Mouse (Mus musculus): Measurements from ENCODE around the gene Irs1. TPM values are rescaled to one million over a fixed set of nuclear protein-coding genes. Genes with fewer than 3 reads are reported as not detected.

Irs1 gene
- total and polyA plus RNA-seq, 3 experiments, result not detected

DNA sequence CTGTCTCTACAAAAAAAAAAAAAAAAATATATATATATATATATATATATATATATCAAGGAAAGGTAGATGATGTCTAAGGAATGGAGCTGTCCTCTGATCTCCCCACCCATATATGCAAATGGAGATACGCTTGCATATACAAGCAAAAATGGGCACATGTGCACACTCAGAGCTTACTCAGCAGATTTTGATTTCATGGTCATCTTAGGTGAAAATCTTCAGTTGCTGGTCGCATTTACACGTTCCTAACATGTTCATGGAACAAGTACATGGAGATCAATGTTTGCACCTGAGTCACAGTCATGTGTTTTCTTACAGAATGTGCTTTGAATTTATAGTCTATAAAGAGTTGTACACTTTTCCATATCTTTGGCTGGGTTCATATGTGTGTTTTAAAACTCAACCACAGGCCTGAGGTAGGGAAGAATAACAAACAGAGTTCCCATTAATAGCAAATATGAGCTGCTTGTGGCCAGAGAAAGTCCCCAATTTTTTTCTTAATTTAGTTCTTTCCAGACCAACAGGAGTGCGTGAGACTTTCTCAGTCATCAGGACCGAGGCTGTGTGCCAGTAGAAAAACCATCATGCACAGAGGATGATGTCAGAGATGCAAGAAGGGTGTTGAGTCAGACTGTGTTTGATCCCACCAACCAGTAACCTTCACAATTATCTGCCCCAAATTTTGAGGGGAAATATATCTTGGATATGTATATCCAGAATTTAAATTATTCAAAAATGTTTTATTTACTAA is 68.0 kb downstream of the Irs1 start:
- H3K4me1 ChIP-seq (ENCODE audit: control insufficient read depth in 1 of 2, insufficient read depth in 2 of 2, low read length in 2 of 2), result no peaks in the 10 kb centered on the region
- no peak for DNase-seq (ENCODE audit: low read depth, low spot score)
- H3K9me3 ChIP-seq (replicated peaks; ENCODE audit: insufficient read depth, low read length), result no peaks in the 10 kb centered on the region

DNA sequence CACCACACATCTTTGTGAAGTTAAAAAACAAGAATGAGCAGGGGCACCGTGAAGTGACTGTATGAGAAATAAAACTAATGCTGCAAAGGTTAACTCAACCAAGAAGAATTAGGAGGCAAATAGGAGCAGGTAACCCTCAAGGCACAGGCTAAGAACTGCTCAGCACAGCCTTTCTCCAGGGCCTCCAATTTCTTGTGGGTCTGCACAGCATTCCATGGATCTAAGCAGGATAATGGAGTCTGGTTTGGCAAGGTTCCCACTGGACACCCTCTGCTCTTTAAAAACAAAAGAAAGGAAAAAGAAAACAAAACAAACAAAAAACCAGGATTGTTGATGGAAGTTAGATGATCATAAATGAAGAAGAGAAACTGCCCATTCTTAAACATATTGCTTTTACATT is 69.8 kb downstream of the Irs1 start:
- TF ChIP-seq MYC (IDR thresholded peaks at IDR 0.05; ENCODE audit: low read depth, low read length) (no peak), POLR2A (IDR thresholded peaks at IDR 0.05; ENCODE audit: control insufficient read depth in 1 of 2, insufficient read depth in 1 of 2, low read depth in 1 of 2, low read length in 2 of 2, poor library complexity in 1 of 2) (no peak)
- no peaks in the 10 kb centered on the region for H3K79me2 ChIP-seq (ENCODE audit: control insufficient read depth, insufficient read depth, low read length, poor library complexity)
- no peaks in the 10 kb centered on the region for H3K27me3 ChIP-seq (ENCODE audit: control insufficient read depth in 1 of 2, insufficient read depth in 2 of 2, low read length in 2 of 2)
- H3K9ac ChIP-seq (ENCODE audit: control insufficient read depth, low read depth, low read length, poor library complexity, severe bottlenecking), result no peak overlapping the region
- H3K4me3 ChIP-seq (ENCODE audit: control insufficient read depth in 1 of 2, insufficient read depth in 1 of 2, low read depth in 2 of 2, low read length in 2 of 2), result no peak overlapping the region
- no peak for DNase-seq (ENCODE audit: low read depth, low spot score)
- H3K27ac ChIP-seq (ENCODE audit: control insufficient read depth, low read depth, low read length), result no peak overlapping the region
- no peaks in the 10 kb centered on the region for H3K9me3 ChIP-seq (replicated peaks; ENCODE audit: insufficient read depth, low read length)
- no peaks in the 10 kb centered on the region for H3K36me3 ChIP-seq (ENCODE audit: control insufficient read depth in 1 of 2, insufficient read depth in 2 of 2, low read length in 2 of 2)
- H3K4me1 ChIP-seq (ENCODE audit: control insufficient read depth in 1 of 2, insufficient read depth in 2 of 2, low read length in 2 of 2), result no peaks in the 10 kb centered on the region

More for the DNA sequence above, 68.0 kb downstream of the Irs1 start:
- no peak for TF ChIP-seq RCOR1 (IDR thresholded peaks at IDR 0.05; ENCODE audit: low read depth, low read length)
- no peak for TF ChIP-seq MYC (IDR thresholded peaks at IDR 0.05; ENCODE audit: low read depth, low read length)
- no peak for TF ChIP-seq UBTF (IDR thresholded peaks at IDR 0.05; ENCODE audit: borderline replicate concordance, insufficient read depth, low read depth, low read length)
- TF ChIP-seq MYB (IDR thresholded peaks at IDR 0.05; ENCODE audit: low read depth, low read length), result no peak
- no peak for TF ChIP-seq JUND (IDR thresholded peaks at IDR 0.05; ENCODE audit: low read depth, low read length)
- no peak for TF ChIP-seq POLR2AphosphoS2 (IDR thresholded peaks at IDR 0.05; ENCODE audit: low read length)
- TF ChIP-seq MAZ (IDR thresholded peaks at IDR 0.05; ENCODE audit: low read depth, low read length), result no peak
- no peak for TF ChIP-seq NELFE (IDR thresholded peaks at IDR 0.05; ENCODE audit: low read depth, low read length)
- TF ChIP-seq ELF1 (IDR thresholded peaks at IDR 0.05; ENCODE audit: low read depth, low read length), result no peak
- no peak for TF ChIP-seq SIN3A (IDR thresholded peaks at IDR 0.05; ENCODE audit: low read length)
- TF ChIP-seq MAFK (IDR thresholded peaks at IDR 0.05; ENCODE audit: borderline replicate concordance, low read depth, low read length), result no peak
- TF ChIP-seq GATA1 (IDR thresholded peaks at IDR 0.05; ENCODE audit: low read depth, low read length), result no peak
- TF ChIP-seq EP300 (IDR thresholded peaks at IDR 0.05; ENCODE audit: low read depth in 1 of 2, low read length in 2 of 2), result no peak
- Histone ChIP-seq H3K36me3 (ENCODE audit: control insufficient read depth in 1 of 2, insufficient read depth in 2 of 2, low read length in 2 of 2) (no peaks in the 10 kb centered on the region), H3K27me3 (ENCODE audit: control insufficient read depth in 1 of 2, insufficient read depth in 2 of 2, low read length in 2 of 2) (no peaks in the 10 kb centered on the region), H3K4me3 (ENCODE audit: control insufficient read depth in 1 of 2, insufficient read depth in 1 of 2, low read depth in 2 of 2, low read length in 2 of 2) (no peak overlapping the region), H3K9ac (ENCODE audit: control insufficient read depth, low read depth, low read length, poor library complexity, severe bottlenecking) (no peak overlapping the region), H3K27ac (ENCODE audit: control insufficient read depth, low read depth, low read length) (no peak overlapping the region), H3K79me2 (ENCODE audit: control insufficient read depth, insufficient read depth, low read length, poor library complexity) (no peaks in the 10 kb centered on the region)

Measured in MEL (cell line).